Mouse (Mus musculus) E14TG2a.4 (cell line): ENCODE results near the gene Dok1.

ENCODE experiments used
- H3K27me3 ChIP-seq: 2 replicates; pipeline ENCODE4 v1.6.1; 2014; ENCODE audit warnings: low read length, control low read depth; ENCODE audit not compliant: insufficient read depth
- H3K36me3 ChIP-seq: 2 replicates; pipeline ENCODE4 v1.6.1; 2014; ENCODE audit warnings: low read length, control low read depth; ENCODE audit not compliant: insufficient read depth
- H3K4me1 ChIP-seq: replicated peaks from 2 replicates; pipeline ENCODE4 v1.6.1; 2014; ENCODE audit warnings: low read depth, low read length, control low read depth
- H3K4me3 ChIP-seq: replicated peaks from 2 replicates; pipeline ENCODE4 v1.5.1; 2014; ENCODE audit warnings: mild to moderate bottlenecking, low read length
- H3K9me3 ChIP-seq: 2 replicates; pipeline ENCODE4 v1.6.1; 2014; ENCODE audit warnings: low read length, control low read depth
- CTCF ChIP-seq: conservative IDR thresholded peaks from 2 replicates; pipeline ENCODE4 v1.5.1; 2014; ENCODE audit warnings: low read length
- NANOG ChIP-seq: IDR thresholded peaks from 2 replicates; pipeline ENCODE4 v1.6.1; 2014; ENCODE audit warnings: borderline replicate concordance, low read length, mixed read lengths
- POU5F1 ChIP-seq: IDR thresholded peaks from 2 replicates; pipeline ENCODE4 v1.6.1; 2014; ENCODE audit warnings: low read length, borderline replicate concordance

The Dok1 gene

GRCm38 (mm10) chr6:83037188-83037587 is 3.9 kb upstream of the Dok1 start:
- no peaks in the 10 kb centered on the region for H3K9me3 ChIP-seq
- no peak for TF ChIP-seq POU5F1
- no peak for TF ChIP-seq CTCF
- no peak for TF ChIP-seq NANOG
- peaks cover 30% of the 10 kb centered on the region for H3K4me1 ChIP-seq
- no peaks in the 10 kb centered on the region for H3K36me3 ChIP-seq
- H3K27me3 ChIP-seq = peaks cover 64% of the 10 kb centered on the region
- no peak overlapping the region for H3K4me3 ChIP-seq

GRCm38 (mm10) chr6:83034463-83035055 is 1.3 kb upstream of the Dok1 start:
- TF ChIP-seq NANOG (no peak), CTCF (no peak), POU5F1 (no peak)
- Histone ChIP-seq H3K27me3 (peaks cover 88% of the 10 kb centered on the region), H3K4me3 (peak overlapping the region; percentile 78; the same call in 1 of the 2 replicates), H3K9me3 (no peaks in the 10 kb centered on the region), H3K36me3 (no peaks in the 10 kb centered on the region), H3K4me1 (peaks cover 56% of the 10 kb centered on the region)

- Histone ChIP-seq H3K4me3 (peak overlapping the region; percentile 78), H3K27me3 (peaks cover 97% of the 10 kb centered on the region), H3K9me3 (no peaks in the 10 kb centered on the region), H3K36me3 (no peaks in the 10 kb centered on the region), H3K4me1 (peaks cover 47% of the 10 kb centered on the region)
- TF ChIP-seq CTCF (no peak), POU5F1 (no peak), NANOG (no peak)
These were observed 491 bp downstream of the Dok1 start for GRCm38 (mm10) chr6:83032769-83033191.

- H3K36me3 ChIP-seq = no peaks in the 10 kb centered on the region
- peaks cover 47% of the 10 kb centered on the region for H3K4me1 ChIP-seq
- no peaks in the 10 kb centered on the region for H3K9me3 ChIP-seq
- H3K27me3 ChIP-seq = peaks cover 96% of the 10 kb centered on the region
- TF ChIP-seq NANOG = no peak
- no peak for TF ChIP-seq CTCF
- TF ChIP-seq POU5F1 = no peak
- H3K4me3 ChIP-seq = peak overlapping the region; percentile 78
These were observed 1.2 kb downstream of the Dok1 start for GRCm38 (mm10) chr6:83031921-83032590.

- H3K4me1 ChIP-seq = peaks cover 47% of the 10 kb centered on the region
- peaks cover 96% of the 10 kb centered on the region for H3K27me3 ChIP-seq
- peak overlapping the region; percentile 78; the same call in 1 of the 2 replicates for H3K4me3 ChIP-seq
- no peaks in the 10 kb centered on the region for H3K36me3 ChIP-seq
- no peaks in the 10 kb centered on the region for H3K9me3 ChIP-seq
- no peak for TF ChIP-seq POU5F1
- no peak for TF ChIP-seq NANOG
These were observed 2.2 kb downstream of the Dok1 start for GRCm38 (mm10) chr6:83031111-83031510.

- no peak for TF ChIP-seq CTCF
- no peak for TF ChIP-seq NANOG
- H3K4me1 ChIP-seq = peaks cover 47% of the 10 kb centered on the region
- no peak overlapping the region for H3K4me3 ChIP-seq
- no peaks in the 10 kb centered on the region for H3K36me3 ChIP-seq
- peaks cover 85% of the 10 kb centered on the region for H3K27me3 ChIP-seq
- H3K9me3 ChIP-seq = no peaks in the 10 kb centered on the region
These were observed 3.5 kb downstream of the Dok1 start for GRCm38 (mm10) chr6:83029777-83030176.

GRCm38 (mm10) chr6:83027706-83028105 is 5.6 kb downstream of the Dok1 start:
- TF ChIP-seq NANOG (no peak), POU5F1 (no peak), CTCF (no peak)
- Histone ChIP-seq H3K27me3 (peaks cover 72% of the 10 kb centered on the region), H3K9me3 (no peaks in the 10 kb centered on the region), H3K4me3 (no peak overlapping the region), H3K4me1 (peaks cover 33% of the 10 kb centered on the region), H3K36me3 (no peaks in the 10 kb centered on the region)

GRCm38 (mm10) chr6:83027293-83027692 is 6.0 kb downstream of the Dok1 start:
- H3K4me3 ChIP-seq = no peak overlapping the region
- no peaks in the 10 kb centered on the region for H3K36me3 ChIP-seq
- TF ChIP-seq POU5F1 = no peak
- TF ChIP-seq NANOG = no peak
- no peak for TF ChIP-seq CTCF
- H3K27me3 ChIP-seq = peaks cover 68% of the 10 kb centered on the region
- peaks cover 29% of the 10 kb centered on the region for H3K4me1 ChIP-seq
- H3K9me3 ChIP-seq = no peaks in the 10 kb centered on the region

- Histone ChIP-seq H3K4me3 (no peak overlapping the region), H3K27me3 (peaks cover 53% of the 10 kb centered on the region), H3K9me3 (no peaks in the 10 kb centered on the region), H3K36me3 (no peaks in the 10 kb centered on the region), H3K4me1 (peaks cover 9% of the 10 kb centered on the region)
- TF ChIP-seq NANOG (no peak), POU5F1 (no peak), CTCF (no peak)
These were observed 8.1 kb downstream of the Dok1 start for GRCm38 (mm10) chr6:83025221-83025620.
